22 mouse cellular contexts compared by ENCODE assay signal in the genomic region with DNA sequence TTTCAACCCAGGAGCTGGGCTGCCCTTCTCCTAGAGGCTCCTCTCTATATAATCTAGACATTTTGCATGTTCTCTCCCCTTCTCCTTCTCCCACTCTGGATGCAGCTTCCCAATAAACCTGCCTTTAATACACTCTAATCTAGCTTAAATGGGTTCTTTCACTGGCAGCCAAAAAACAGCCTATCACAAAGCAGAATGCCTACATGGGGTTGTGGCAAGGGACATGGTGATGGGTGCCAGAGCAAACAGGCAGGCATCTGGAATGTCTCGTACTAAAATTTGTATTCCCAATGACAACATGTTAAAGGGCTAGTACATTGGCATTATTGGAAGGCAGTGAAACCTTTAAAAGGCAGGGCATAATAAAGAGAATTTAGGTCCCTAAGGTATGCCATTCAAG. TPM values are rescaled to one million over a fixed set of nuclear protein-coding genes. Genes with fewer than 3 reads are reported as not detected.
A peak's percentile ranks its signal among the peaks of the same experiment; 100 is the strongest.
DNase-seq lines count a peak whose midpoint lies in the region; ATAC-seq and TF ChIP-seq lines count a peak whose summit lies in the region.
"Had no signal": no experiment of that assay in that cellular context is flagged by ENCODE, and none has a peak within 500 bp of the region (broad histone marks: within the 10 kb centered on the region; RNA-seq: fewer than 3 reads in every experiment).

No protein-coding gene starts in this region.

- H3K4me2 ChIP-seq in heart, embryonic 12.5 days: no peak overlapping the region
- H3K4me2 ChIP-seq in liver, embryonic 12.5 days: no peak overlapping the region

- H3K9ac ChIP-seq in heart, embryonic 12.5 days: no peak overlapping the region
- H3K9ac ChIP-seq in liver, adult 2 months (ENCODE audit: low read depth, low read length): no peak overlapping the region
- H3K9ac ChIP-seq in liver, embryonic 12.5 days: no peak overlapping the region
- no peak overlapping the region for H3K9ac ChIP-seq in heart, adult 2 months (ENCODE audit: low read depth, low read length)

- WGBS in heart, embryonic 12.5 days: 77% methylated on average over 1 of the region's 1 CpGs
- WGBS in liver, adult 2 months: 22% methylated on average over 1 of the region's 1 CpGs
- 74% methylated on average over 1 of the region's 1 CpGs for WGBS in liver, embryonic 12.5 days (ENCODE audit: insufficient replicate concordance)
- WGBS in heart, adult 2 months: 50% methylated on average over 1 of the region's 1 CpGs

- H3K79me2 ChIP-seq in liver, adult 2 months (ENCODE audit: control insufficient read depth, insufficient read depth, low read length): no peaks in the 10 kb centered on the region
- 0 out of 2 replicates have a peak, but pooled peaks cover 1% of the 10 kb centered on the region for H3K79me2 ChIP-seq in heart, adult 2 months (replicated peaks; ENCODE audit: control insufficient read depth, insufficient read depth, low read length)

- intact Hi-C loops in heart, adult 2 months (cut with DNase I): no loop called here

- H3K4me1 ChIP-seq in heart, embryonic 12.5 days (replicated peaks): no peaks in the 10 kb centered on the region
- no peaks in the 10 kb centered on the region for H3K4me1 ChIP-seq in liver, adult 2 months (ENCODE audit: control insufficient read depth, insufficient read depth, low read length)
- H3K4me1 ChIP-seq in liver, embryonic 12.5 days: no peaks in the 10 kb centered on the region
- peaks cover 3% of the 10 kb centered on the region; the same call in 1 of the 2 replicates for H3K4me1 ChIP-seq in heart, adult 2 months (ENCODE audit: control insufficient read depth, insufficient read depth, low read length)

- no peak for TF ChIP-seq EP300 in heart, adult 2 months (IDR thresholded peaks at IDR 0.05; ENCODE audit: insufficient read depth, low read depth, low read length)

- DNase-seq in heart, adult 11 months: peak; percentile 70
- peak; percentile 26 for DNase-seq in liver, adult 2 months (ENCODE audit: extremely low read depth, low read depth, low spot score)
- DNase-seq in MN1 (ENCODE audit: low spot score): peak; percentile 67
- DNase-seq in heart, adult 2 months: no peak
- DNase-seq: adrenal gland, adult 2 months; adrenal gland, adult 8-10 months; adrenal gland, postnatal 10 days; adrenal gland, postnatal 14 days; adrenal gland, postnatal 25 days; adrenal gland, postnatal 36 days; B cell, adult 2 months; cerebellum, adult 11 months; cerebellum, adult 11-12 months; cerebellum, adult 18-20 months; cerebellum, adult 2 months had no signal

- ATAC-seq in heart, embryonic 12.5 days (ENCODE audit: insufficient number of reproducible peaks, low FRiP score): no peak
- ATAC-seq in liver, embryonic 12.5 days: no peak
- ATAC-seq: activated CD4-positive, CD25-positive, alpha-beta regulatory T cell, adult 4 months; CD4-positive, CD25-positive, alpha-beta regulatory T cell, adult 4 months; Patski had no signal

- TF ChIP-seq CTCF in liver, adult 2 months (IDR thresholded peaks at IDR 0.05; ENCODE audit: low read depth, low read length): no peak
- TF ChIP-seq CTCF in heart, adult 2 months (IDR thresholded peaks at IDR 0.05): no peak

- H3K4me3 ChIP-seq in heart, embryonic 12.5 days: no peak overlapping the region
- no peak overlapping the region for H3K4me3 ChIP-seq in liver, adult 2 months (ENCODE audit: insufficient read depth, low read depth, low read length)
- no peak overlapping the region for H3K4me3 ChIP-seq in liver, embryonic 12.5 days
- no peak overlapping the region for H3K4me3 ChIP-seq in heart, adult 2 months

- no peaks in the 10 kb centered on the region for H3K27me3 ChIP-seq in heart, embryonic 12.5 days (replicated peaks)
- no peaks in the 10 kb centered on the region for H3K27me3 ChIP-seq in liver, adult 2 months (ENCODE audit: control insufficient read depth, insufficient read depth, low read length)
- H3K27me3 ChIP-seq in liver, embryonic 12.5 days (replicated peaks): no peaks in the 10 kb centered on the region
- H3K27me3 ChIP-seq in heart, adult 2 months (ENCODE audit: control insufficient read depth, insufficient read depth, low read length): no peaks in the 10 kb centered on the region
- H3K27me3 ChIP-seq: CH12.LX, Patski had no signal

- H3K36me3 ChIP-seq in heart, embryonic 12.5 days: peaks cover 35% of the 10 kb centered on the region
- peaks cover 42% of the 10 kb centered on the region for H3K36me3 ChIP-seq in liver, adult 2 months (ENCODE audit: control insufficient read depth, insufficient read depth, low read length)
- H3K36me3 ChIP-seq in liver, embryonic 12.5 days: peaks cover 26% of the 10 kb centered on the region
- peaks cover 9% of the 10 kb centered on the region; the same call in 1 of the 2 replicates for H3K36me3 ChIP-seq in heart, adult 2 months (ENCODE audit: control insufficient read depth, insufficient read depth, low read length)

- H3K9me3 ChIP-seq in heart, embryonic 12.5 days (replicated peaks): no peaks in the 10 kb centered on the region
- H3K9me3 ChIP-seq in liver, embryonic 12.5 days (replicated peaks): no peaks in the 10 kb centered on the region
- H3K9me3 ChIP-seq: G1E had no signal

- H3K27ac ChIP-seq in heart, embryonic 12.5 days (ENCODE audit: poor library complexity, severe bottlenecking): no peak overlapping the region
- H3K27ac ChIP-seq in liver, adult 2 months (replicated peaks; ENCODE audit: insufficient read depth, low read depth, low read length): no peak overlapping the region
- H3K27ac ChIP-seq in liver, embryonic 12.5 days: no peak overlapping the region
- H3K27ac ChIP-seq in heart, adult 2 months: no peak overlapping the region

- TF ChIP-seq POLR2A in liver, adult 2 months (IDR thresholded peaks at IDR 0.05; ENCODE audit: extremely low read depth, insufficient read depth, low read length): no peak
- TF ChIP-seq POLR2A in heart, adult 2 months (IDR thresholded peaks at IDR 0.05; ENCODE audit: insufficient read depth, low read depth, low read length): no peak

RNA-seq across cellular contexts. Expression of a gene that starts 8.9 kb away (rescaled TPM):
- 9.0 and 9.5 TPM in 2 replicates for polyA plus RNA-seq in heart, embryonic 12.5 days (2016; fragmentation: Nextera tagmentation; extraction: Ambion mirVana)
- 10.4 and 11.4 TPM in 2 replicates for total RNA-seq in liver, adult 2 months (2014; rRNA removed)
- polyA plus RNA-seq in liver, adult 2 months (2012; rRNA removed): 10.3 and 10.5 TPM in 2 replicates
- polyA plus RNA-seq in liver, embryonic 12.5 days (2016; fragmentation: Nextera tagmentation; extraction: Ambion mirVana): 3.8 and 4.3 TPM in 2 replicates
- 1 to 10 TPM; 5.9 to 6.2 TPM for total RNA-seq in heart, adult 2 months (2021)
- 2.6 and 3.1 TPM in 2 replicates for polyA plus RNA-seq in heart, adult 2 months (2012; rRNA removed)

RNA-seq across cellular contexts. Expression of a gene that starts 36.6 kb away (rescaled TPM):
- polyA plus RNA-seq in heart, embryonic 12.5 days (2016; fragmentation: Nextera tagmentation; extraction: Ambion mirVana): 8.8 and 9.9 TPM in 2 replicates
- 1.5 and 2.0 TPM in 2 replicates for total RNA-seq in liver, adult 2 months (2014; rRNA removed)
- 0.26 and 0.35 TPM in 2 replicates for polyA plus RNA-seq in liver, adult 2 months (2012; rRNA removed)
- polyA plus RNA-seq in liver, embryonic 12.5 days (2016; fragmentation: Nextera tagmentation; extraction: Ambion mirVana): 2.0 and 2.4 TPM in 2 replicates
- total RNA-seq in heart, adult 2 months (2021): 1 to 10 TPM; 3.5 to 5.0 TPM
- 1.3 and 1.9 TPM in 2 replicates for polyA plus RNA-seq in heart, adult 2 months (2012; rRNA removed)

RNA-seq across cellular contexts. Expression of a gene that starts 45.9 kb away (rescaled TPM):
- polyA plus RNA-seq in heart, embryonic 12.5 days (2016; fragmentation: Nextera tagmentation; extraction: Ambion mirVana): 54.0 and 58.6 TPM in 2 replicates
- total RNA-seq in liver, adult 2 months (2014; rRNA removed): 36.4 and 37.8 TPM in 2 replicates
- 10.5 and 10.7 TPM in 2 replicates for polyA plus RNA-seq in liver, adult 2 months (2012; rRNA removed)
- polyA plus RNA-seq in liver, embryonic 12.5 days (2016; fragmentation: Nextera tagmentation; extraction: Ambion mirVana): 34.5 and 35.9 TPM in 2 replicates
- 10 to 100 TPM; 29.8 to 30.1 TPM for total RNA-seq in heart, adult 2 months (2021)
- 5.9 and 10.4 TPM in 2 replicates for polyA plus RNA-seq in heart, adult 2 months (2012; rRNA removed)

Comparison
In these comparisons a context has a peak if more than half of its experiments do, and no peak if none do; other contexts are left out.
1. DNase-seq: peak in heart, adult 11 months (single experiment), liver, adult 2 months (single experiment) and MN1 (single experiment); none in heart, adult 2 months (0 of 2).